Comparison of ENCODE assay signal across 10 mouse cellular contexts in genomic region chr16:50542554-50543333, GRCm38 (mm10). TPM values are rescaled to one million over a fixed set of nuclear protein-coding genes. Genes with fewer than 3 reads are reported as not detected.
A peak's percentile ranks its signal among the peaks of the same experiment; 100 is the strongest.
DNase-seq lines count a peak whose midpoint lies in the region; ATAC-seq lines count a peak whose summit lies in the region.
"Had no signal": no experiment of that assay in that cellular context is flagged by ENCODE, and none has a peak within 500 bp of the region (broad histone marks: within the 10 kb centered on the region; RNA-seq: fewer than 3 reads in every experiment).

No protein-coding gene starts in this region.

- H3K4me1 ChIP-seq in hindbrain, embryonic 15.5 days (replicated peaks), result no peaks in the 10 kb centered on the region
- H3K4me1 ChIP-seq in hindbrain, embryonic 11.5 days (replicated peaks; ENCODE audit: control insufficient read depth, insufficient read depth, low read length), result no peaks in the 10 kb centered on the region
- H3K4me1 ChIP-seq in neural tube, embryonic 14.5 days (ENCODE audit: control insufficient read depth, insufficient read depth, low read length), result no peaks in the 10 kb centered on the region
- H3K4me1 ChIP-seq in forebrain, embryonic 14.5 days (ENCODE audit: control insufficient read depth, insufficient read depth, low read length), result no peaks in the 10 kb centered on the region

- no peaks in the 10 kb centered on the region for H3K36me3 ChIP-seq in hindbrain, embryonic 15.5 days
- H3K36me3 ChIP-seq in hindbrain, embryonic 11.5 days (ENCODE audit: control insufficient read depth, insufficient read depth, low read length), result no peaks in the 10 kb centered on the region
- H3K36me3 ChIP-seq in neural tube, embryonic 14.5 days (ENCODE audit: control insufficient read depth, insufficient read depth, low read length), result no peaks in the 10 kb centered on the region
- H3K36me3 ChIP-seq in forebrain, embryonic 14.5 days (ENCODE audit: control insufficient read depth, insufficient read depth, low read length), result no peaks in the 10 kb centered on the region

- no peak for DNase-seq in hindbrain, embryonic 11.5 days (ENCODE audit: low spot score)
- no peak for DNase-seq in neural tube, embryonic 10.5 days (ENCODE audit: extremely low spot score, low spot score)
- peak; percentile 70 for DNase-seq in forebrain, embryonic 14.5 days (ENCODE audit: low spot score)
- DNase-seq in spleen, postnatal 10 days (ENCODE audit: low spot score in 2 of 2), result no peak
- DNase-seq in B cell, adult 2 months, result no peak
- DNase-seq in adrenal gland, adult 8-10 months, result no peak

- no peak overlapping the region for H3K4me3 ChIP-seq in hindbrain, embryonic 15.5 days
- no peak overlapping the region for H3K4me3 ChIP-seq in hindbrain, embryonic 11.5 days (ENCODE audit: low read depth, low read length)
- no peak overlapping the region for H3K4me3 ChIP-seq in neural tube, embryonic 14.5 days (ENCODE audit: low read depth, low read length)
- no peak overlapping the region for H3K4me3 ChIP-seq in forebrain, embryonic 14.5 days (ENCODE audit: low read depth, low read length)
- H3K4me3 ChIP-seq: erythroblast, embryonic 14.5 days had no signal

- no peaks in the 10 kb centered on the region for H3K9me3 ChIP-seq in hindbrain, embryonic 15.5 days
- H3K9me3 ChIP-seq in hindbrain, embryonic 11.5 days (ENCODE audit: control insufficient read depth, low read length), result no peaks in the 10 kb centered on the region
- H3K9me3 ChIP-seq in neural tube, embryonic 14.5 days (ENCODE audit: control insufficient read depth, low read length), result no peaks in the 10 kb centered on the region
- H3K9me3 ChIP-seq in forebrain, embryonic 14.5 days (replicated peaks; ENCODE audit: control insufficient read depth, low read length), result no peaks in the 10 kb centered on the region

- no peak overlapping the region for H3K27ac ChIP-seq in hindbrain, embryonic 15.5 days (replicated peaks)
- no peak overlapping the region for H3K27ac ChIP-seq in hindbrain, embryonic 11.5 days (ENCODE audit: low read depth, low read length)
- H3K27ac ChIP-seq in neural tube, embryonic 14.5 days (ENCODE audit: low read depth, low read length), result no peak overlapping the region
- H3K27ac ChIP-seq in forebrain, embryonic 14.5 days (ENCODE audit: low read depth, low read length), result no peak overlapping the region

- 73% methylated on average over 5 of the region's 5 CpGs for WGBS in hindbrain, embryonic 15.5 days
- 79% methylated on average over 5 of the region's 5 CpGs for WGBS in hindbrain, embryonic 11.5 days
- 66% methylated on average over 5 of the region's 5 CpGs for WGBS in neural tube, embryonic 14.5 days
- WGBS in forebrain, embryonic 14.5 days, result 81% methylated on average over 5 of the region's 5 CpGs

- no peak overlapping the region for H3K9ac ChIP-seq in hindbrain, embryonic 15.5 days
- H3K9ac ChIP-seq in hindbrain, embryonic 11.5 days (ENCODE audit: low read depth, low read length), result no peak overlapping the region
- H3K9ac ChIP-seq in neural tube, embryonic 14.5 days (replicated peaks; ENCODE audit: low read depth, low read length), result no peak overlapping the region
- no peak overlapping the region for H3K9ac ChIP-seq in forebrain, embryonic 14.5 days (ENCODE audit: low read length)

- no peaks in the 10 kb centered on the region for H3K27me3 ChIP-seq in hindbrain, embryonic 15.5 days
- no peaks in the 10 kb centered on the region for H3K27me3 ChIP-seq in hindbrain, embryonic 11.5 days (ENCODE audit: control insufficient read depth, insufficient read depth, low read length)
- H3K27me3 ChIP-seq in neural tube, embryonic 14.5 days (ENCODE audit: control insufficient read depth, insufficient read depth, low read length), result no peaks in the 10 kb centered on the region
- H3K27me3 ChIP-seq in forebrain, embryonic 14.5 days (replicated peaks; ENCODE audit: control insufficient read depth, insufficient read depth, low read length), result no peaks in the 10 kb centered on the region

- peak; percentile 79; the same call in 1 of the 2 replicates for ATAC-seq in hindbrain, embryonic 15.5 days (ENCODE audit: low FRiP score, low read depth)
- no peak for ATAC-seq in hindbrain, embryonic 11.5 days (ENCODE audit: low FRiP score)
- peak; percentile 82; the same call in 1 of the 2 replicates for ATAC-seq in neural tube, embryonic 14.5 days (ENCODE audit: low read depth)
- peak; percentile 91 for ATAC-seq in forebrain, embryonic 14.5 days

- H3K4me2 ChIP-seq in hindbrain, embryonic 15.5 days, result no peak overlapping the region
- H3K4me2 ChIP-seq in hindbrain, embryonic 11.5 days (replicated peaks; ENCODE audit: low read depth, low read length), result no peak overlapping the region
- no peak overlapping the region for H3K4me2 ChIP-seq in neural tube, embryonic 14.5 days (ENCODE audit: low read depth, low read length)
- no peak overlapping the region for H3K4me2 ChIP-seq in forebrain, embryonic 14.5 days (ENCODE audit: low read length)

RNA-seq across cellular contexts. Expression of gene Ccdc54, which starts 48.2 kb away (rescaled TPM):
- not detected in 2 replicates for polyA plus RNA-seq in hindbrain, embryonic 15.5 days (2015; fragmentation: Nextera tagmentation; extraction: Ambion mirVana)
- polyA plus RNA-seq in hindbrain, embryonic 11.5 days (2014; fragmentation: Nextera tagmentation; extraction: Ambion mirVana), result not detected in 2 replicates
- polyA plus RNA-seq in neural tube, embryonic 14.5 days (2014; fragmentation: Nextera tagmentation; extraction: Ambion mirVana), result not detected in 2 replicates
- not detected in 2 replicates for polyA plus RNA-seq in forebrain, embryonic 14.5 days (2014; fragmentation: Nextera tagmentation; extraction: Ambion mirVana)
- not detected for total RNA-seq in adrenal gland, adult 8-10 months (2022)
- polyA plus RNA-seq: erythroblast, embryonic 14.5 days; large intestine, adult 2 months had no signal
